Mouse (Mus musculus) liver, embryonic 16.5 days (tissue): Measurements from ENCODE around the gene Efna4. TPM values are rescaled to one million over a fixed set of nuclear protein-coding genes. Genes with fewer than 3 reads are reported as not detected.
A peak's percentile ranks its signal among the peaks of the same experiment; 100 is the strongest.

Experiments used
- ATAC-seq: fragments of 200-750 bp; cut with Nextera tagmentation; 2 replicates; pipeline ENCODE4 v1.8.0; 2017; ENCODE audit warnings: low read depth, mild to moderate bottlenecking, moderate number of reproducible peaks, moderate library complexity
- H3K27ac ChIP-seq: fragments of 300-500 bp; sonication (generic); 2 replicates; pipeline ENCODE4 v1.5.1; 2014; ENCODE audit warnings: mild to moderate bottlenecking, low read length
- H3K27me3 ChIP-seq: fragments of 300-500 bp; sonication (generic); 2 replicates; pipeline ENCODE4 v1.6.1; 2014; ENCODE audit warnings: low read depth, low read length, mixed read lengths; ENCODE audit not compliant: control insufficient read depth, insufficient read depth
- H3K36me3 ChIP-seq: fragments of 300-500 bp; sonication (generic); 2 replicates; pipeline ENCODE4 v1.6.1; 2014; ENCODE audit warnings: mild to moderate bottlenecking; ENCODE audit not compliant: control insufficient read depth, insufficient read depth
- H3K4me1 ChIP-seq: fragments of 300-500 bp; sonication (generic); 2 replicates; pipeline ENCODE4 v1.6.1; 2014; ENCODE audit warnings: low read depth, low read length, mixed read lengths; ENCODE audit not compliant: control insufficient read depth
- H3K4me2 ChIP-seq: fragments of 300-500 bp; sonication (generic); 2 replicates; pipeline ENCODE4 v1.6.1; 2014; ENCODE audit warnings: low read depth, low read length, mixed read lengths
- H3K4me3 ChIP-seq: fragments of 300-500 bp; sonication (generic); 2 replicates; pipeline ENCODE4 v1.5.1; 2014; ENCODE audit warnings: low read depth, mild to moderate bottlenecking, low read length
- H3K9ac ChIP-seq: fragments of 300-500 bp; sonication (generic); 2 replicates; pipeline ENCODE4 v1.6.1; 2014; ENCODE audit warnings: low read depth, low read length
- H3K9me3 ChIP-seq: fragments of 300-500 bp; sonication (generic); replicated peaks from 2 replicates; pipeline ENCODE4 v1.6.1; 2016; ENCODE audit warnings: low read length; ENCODE audit not compliant: control insufficient read depth
- WGBS: fragments of 180-500 bp; shearing (Covaris S2); extraction: QIAGEN DNeasy Blood & Tissue Kit; methylation state at CpG from one replicate; pipeline ENCODE4 v1.1.7; 2014; ENCODE audit not compliant: insufficient replicate concordance; 5-methylcytosine and 5-hydroxymethylcytosine counted together
- polyA plus RNA-seq: library from polyadenylated mRNA; unstranded; fragments of >200 nt; fragmentation: Nextera tagmentation; extraction: Ambion mirVana; gene quantifications from 2 replicates; pipeline ENCODE4 v1.2.1, GENCODE M21; 2015

Gene Efna4
- polyA plus RNA-seq, 1 experiment from 2014 or later: 0.51 TPM

DNA sequence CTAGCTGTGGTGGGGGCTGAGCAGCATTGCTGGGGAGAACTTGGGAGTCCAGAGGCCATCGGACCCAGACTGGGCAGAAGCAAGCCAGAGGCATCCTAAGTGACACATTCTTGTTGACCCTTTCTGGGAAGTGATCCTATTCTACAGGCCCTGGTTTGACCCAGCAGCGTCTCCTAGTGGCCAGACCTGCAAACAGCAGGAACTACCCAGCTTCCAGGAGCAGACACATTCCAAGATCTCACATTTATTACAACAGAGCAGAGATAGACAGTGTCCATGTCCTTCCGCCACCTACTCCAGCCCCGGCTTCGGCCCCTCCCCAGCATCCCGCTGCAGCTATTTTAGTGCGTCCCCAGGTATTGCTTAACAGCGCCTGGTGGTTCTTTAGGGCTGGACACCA, 1.6 kb upstream of the Efna4 start:
- peaks cover 8% of the 10 kb centered on the region; the same call in 1 of the 2 replicates for H3K4me1 ChIP-seq
- H3K27ac ChIP-seq: no peak overlapping the region
- H3K9me3 ChIP-seq: no peaks in the 10 kb centered on the region
- 25% methylated on average over 8 of the region's 8 CpGs for WGBS
- H3K36me3 ChIP-seq: no peaks in the 10 kb centered on the region
- no peak for ATAC-seq
- H3K9ac ChIP-seq: no peak overlapping the region
- peaks cover 12% of the 10 kb centered on the region for H3K27me3 ChIP-seq
- no peak overlapping the region for H3K4me2 ChIP-seq
- no peak overlapping the region for H3K4me3 ChIP-seq

DNA sequence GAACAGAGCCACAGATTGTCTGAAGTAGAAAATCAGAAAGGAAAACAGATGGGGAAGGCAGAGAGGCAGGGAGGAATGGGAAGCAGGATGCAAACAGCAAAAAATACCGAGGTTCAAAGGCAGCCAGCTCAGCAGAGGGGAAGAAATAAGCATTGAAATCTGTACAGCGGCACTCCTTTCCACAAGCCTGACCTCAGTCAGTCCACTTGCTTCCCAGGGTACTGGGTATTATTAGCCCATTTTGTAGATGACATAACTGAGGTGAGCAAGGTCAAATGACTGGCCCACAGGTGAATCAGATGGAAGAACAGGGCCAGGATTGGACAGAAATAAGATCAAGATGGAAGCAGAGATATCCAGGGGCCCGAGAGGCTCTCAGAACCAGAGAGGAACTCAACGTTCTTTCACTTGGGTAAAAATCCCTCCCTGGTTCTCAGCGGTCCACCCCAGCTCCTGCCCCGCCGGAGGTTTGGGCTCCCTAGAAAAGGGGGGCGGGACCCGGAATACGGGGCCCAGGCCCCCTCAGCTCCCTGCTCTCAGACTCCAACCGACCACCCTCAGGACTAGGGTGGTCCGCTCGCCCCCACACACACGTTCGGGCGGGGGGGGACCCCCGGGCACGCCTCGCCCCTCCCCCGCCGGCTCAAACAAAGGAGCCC, 637 bp downstream of the Efna4 start:
- peaks cover 12% of the 10 kb centered on the region for H3K27me3 ChIP-seq
- peak overlapping the region; percentile 60 for H3K4me3 ChIP-seq
- ATAC-seq: 0 out of 2 replicates have a peak, but pooled peaks have one; percentile 2
- H3K36me3 ChIP-seq: no peaks in the 10 kb centered on the region
- H3K4me2 ChIP-seq: peak overlapping the region; percentile 79
- WGBS: 3% methylated on average over 20 of the region's 21 CpGs
- H3K27ac ChIP-seq: no peak overlapping the region
- H3K9me3 ChIP-seq: no peaks in the 10 kb centered on the region
- peak overlapping the region; percentile 60 for H3K9ac ChIP-seq
- peaks cover 8% of the 10 kb centered on the region; the same call in 1 of the 2 replicates for H3K4me1 ChIP-seq

DNA sequence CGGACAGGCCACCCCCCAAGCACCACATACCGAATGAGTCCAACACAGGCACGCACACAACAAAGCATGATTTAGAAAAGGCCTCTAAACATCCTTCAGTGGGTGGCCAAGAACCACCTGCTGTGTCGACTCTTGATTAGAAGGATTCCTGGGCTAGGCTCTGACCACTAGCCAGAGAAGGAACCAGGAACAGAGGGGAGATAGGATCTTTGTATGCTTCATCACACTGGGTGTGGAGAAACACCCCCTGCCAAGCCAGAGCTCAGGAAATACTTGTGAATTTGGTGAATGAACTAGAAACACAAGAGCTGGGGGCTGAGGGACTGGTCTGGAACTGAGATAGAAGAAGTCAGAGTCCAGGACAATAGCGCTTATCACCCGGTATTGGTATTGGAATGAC, 1.3 kb downstream of the Efna4 start:
- H3K9me3 ChIP-seq: no peaks in the 10 kb centered on the region
- 25% methylated on average over 6 of the region's 6 CpGs for WGBS
- H3K27me3 ChIP-seq: peaks cover 17% of the 10 kb centered on the region
- H3K4me2 ChIP-seq: no peak overlapping the region
- H3K36me3 ChIP-seq: no peaks in the 10 kb centered on the region
- H3K9ac ChIP-seq: no peak overlapping the region
- no peak for ATAC-seq
- no peak overlapping the region for H3K4me3 ChIP-seq
- no peak overlapping the region for H3K27ac ChIP-seq
- peaks cover 8% of the 10 kb centered on the region; the same call in 1 of the 2 replicates for H3K4me1 ChIP-seq

DNA sequence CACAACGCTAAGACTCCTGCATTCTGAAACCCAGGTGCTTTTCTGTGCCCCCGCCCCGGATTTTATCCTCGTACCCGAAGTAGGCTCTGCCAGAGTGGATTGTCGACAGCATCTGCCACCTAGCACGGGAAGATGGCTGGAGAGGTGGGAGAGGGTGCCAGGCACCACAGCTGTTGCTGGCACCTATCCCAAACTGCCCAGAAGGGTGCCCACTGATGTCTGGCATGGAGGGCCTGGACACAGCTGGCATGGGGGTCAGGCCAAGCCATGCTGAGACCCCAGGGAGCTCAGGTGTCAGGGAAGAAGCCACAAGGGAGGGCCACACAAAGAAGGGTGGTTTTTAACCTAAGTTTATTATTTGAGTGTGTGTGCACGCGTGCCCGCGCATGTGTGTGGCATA, 4.8 kb downstream of the Efna4 start:
- no peak overlapping the region for H3K4me2 ChIP-seq
- peaks cover 5% of the 10 kb centered on the region; the same call in 1 of the 2 replicates for H3K4me1 ChIP-seq
- H3K27ac ChIP-seq: no peak overlapping the region
- H3K36me3 ChIP-seq: no peaks in the 10 kb centered on the region
- H3K4me3 ChIP-seq: no peak overlapping the region
- H3K27me3 ChIP-seq: peaks cover 35% of the 10 kb centered on the region
- 78% methylated on average over 11 of the region's 11 CpGs for WGBS
- no peaks in the 10 kb centered on the region for H3K9me3 ChIP-seq
- no peak overlapping the region for H3K9ac ChIP-seq
- no peak for ATAC-seq

DNA sequence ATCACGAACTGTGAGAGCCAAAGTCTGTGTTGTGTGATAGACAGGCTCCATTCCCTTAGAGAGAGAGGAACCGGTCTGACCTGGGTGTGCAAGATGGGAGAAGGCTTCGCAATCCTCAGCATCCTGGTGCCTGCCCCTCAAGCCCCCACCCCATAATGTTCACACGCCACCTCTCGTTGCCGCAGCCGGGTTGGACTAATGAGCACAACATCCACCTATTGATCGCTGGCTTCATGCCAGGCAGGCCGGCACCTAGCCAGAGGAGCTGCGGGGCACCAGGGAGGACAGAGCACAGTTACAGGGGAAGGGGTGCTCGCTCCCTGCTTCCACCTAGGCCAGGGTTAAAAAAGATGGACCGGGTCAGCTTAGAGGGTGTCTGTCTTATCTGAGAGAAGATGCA, 5.4 kb downstream of the Efna4 start:
- ATAC-seq: no peak
- peaks cover 3% of the 10 kb centered on the region; the same call in 1 of the 2 replicates for H3K4me1 ChIP-seq
- H3K27ac ChIP-seq: no peak overlapping the region
- H3K27me3 ChIP-seq: peaks cover 36% of the 10 kb centered on the region
- WGBS: 53% methylated on average over 12 of the region's 12 CpGs
- no peaks in the 10 kb centered on the region for H3K9me3 ChIP-seq
- no peak overlapping the region for H3K9ac ChIP-seq
- H3K4me3 ChIP-seq: no peak overlapping the region
- H3K4me2 ChIP-seq: no peak overlapping the region
- H3K36me3 ChIP-seq: no peaks in the 10 kb centered on the region

DNA sequence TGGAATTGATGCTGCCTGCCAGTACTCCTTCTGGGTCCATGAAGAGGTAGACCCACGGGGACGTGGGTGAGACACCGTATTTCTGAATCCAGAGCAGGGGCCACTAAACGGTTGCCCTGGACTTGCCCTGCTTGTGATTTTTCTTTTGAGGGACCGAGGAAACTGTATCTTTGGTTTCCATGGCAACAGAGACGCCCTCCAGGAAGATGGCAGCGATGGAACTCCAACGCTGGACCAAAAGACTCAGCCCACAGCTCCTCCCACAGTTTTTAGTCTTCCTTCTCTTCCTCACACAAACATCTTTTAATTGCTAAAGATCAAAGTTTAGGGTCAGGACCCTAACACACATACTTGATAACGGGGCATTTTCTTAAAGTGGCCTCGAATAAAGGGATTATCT, 5.8 kb downstream of the Efna4 start:
- no peaks in the 10 kb centered on the region; the same call in 1 of the 2 replicates for H3K4me1 ChIP-seq
- H3K36me3 ChIP-seq: no peaks in the 10 kb centered on the region
- no peak overlapping the region for H3K27ac ChIP-seq
- H3K9me3 ChIP-seq: no peaks in the 10 kb centered on the region
- H3K4me3 ChIP-seq: no peak overlapping the region
- ATAC-seq: no peak
- H3K9ac ChIP-seq: no peak overlapping the region
- WGBS: 55% methylated on average over 10 of the region's 10 CpGs
- H3K4me2 ChIP-seq: no peak overlapping the region
- H3K27me3 ChIP-seq: peaks cover 37% of the 10 kb centered on the region

DNA sequence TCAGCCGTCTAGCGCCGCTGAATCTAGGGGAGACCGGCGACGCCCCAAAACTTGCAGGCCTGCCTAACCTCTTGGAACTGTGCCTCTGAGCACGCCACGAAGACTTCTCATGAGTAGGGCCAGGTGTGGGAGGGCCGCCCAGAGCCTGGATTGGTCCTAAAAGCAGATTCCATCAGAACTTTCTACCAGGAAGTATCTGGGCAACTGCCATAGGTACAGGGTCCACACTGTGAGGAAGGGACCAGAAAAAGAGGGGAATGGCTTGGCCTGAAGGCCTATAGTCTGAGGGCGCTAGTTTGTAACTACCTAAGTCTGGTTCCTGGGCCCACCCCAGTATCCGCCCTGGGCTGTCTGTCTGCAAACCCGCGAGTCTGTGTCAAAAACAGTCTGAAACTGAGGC, 6.3 kb downstream of the Efna4 start:
- Histone ChIP-seq H3K4me3 (no peak overlapping the region), H3K9me3 (no peaks in the 10 kb centered on the region), H3K27ac (no peak overlapping the region), H3K4me2 (no peak overlapping the region), H3K27me3 (peaks cover 39% of the 10 kb centered on the region), H3K9ac (no peak overlapping the region), H3K36me3 (no peaks in the 10 kb centered on the region), H3K4me1 (no peaks in the 10 kb centered on the region; the same call in 1 of the 2 replicates)
- no peak for ATAC-seq
- whole genome bisulfite sequencing: 51% methylated on average over 13 of the region's 13 CpGs

DNA sequence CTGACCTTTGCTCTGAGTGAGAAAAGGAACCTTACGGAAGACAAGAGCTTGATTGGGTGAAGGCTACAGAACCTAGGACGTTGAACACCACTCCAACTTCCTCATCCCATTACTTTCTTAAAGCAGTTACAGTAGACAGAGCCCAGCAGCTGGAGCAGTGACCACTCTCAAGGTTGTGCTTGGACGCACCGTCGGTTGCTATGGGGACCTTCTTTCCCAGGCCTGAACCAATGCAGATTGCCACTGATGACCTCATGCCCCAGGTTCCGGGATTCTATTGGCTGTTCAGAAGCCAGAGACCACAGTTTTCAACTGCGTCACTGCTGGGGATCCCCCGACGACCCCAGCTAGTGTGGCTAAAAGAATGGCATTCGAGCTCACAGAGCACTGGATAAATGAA, 6.9 kb downstream of the Efna4 start:
- Histone ChIP-seq H3K9me3 (no peaks in the 10 kb centered on the region), H3K27me3 (peaks cover 36% of the 10 kb centered on the region), H3K4me1 (no peaks in the 10 kb centered on the region; the same call in 1 of the 2 replicates), H3K36me3 (no peaks in the 10 kb centered on the region), H3K27ac (no peak overlapping the region), H3K4me2 (no peak overlapping the region), H3K4me3 (no peak overlapping the region), H3K9ac (no peak overlapping the region)
- no peak for ATAC-seq
- 25% methylated on average over 10 of the region's 10 CpGs for WGBS

DNA sequence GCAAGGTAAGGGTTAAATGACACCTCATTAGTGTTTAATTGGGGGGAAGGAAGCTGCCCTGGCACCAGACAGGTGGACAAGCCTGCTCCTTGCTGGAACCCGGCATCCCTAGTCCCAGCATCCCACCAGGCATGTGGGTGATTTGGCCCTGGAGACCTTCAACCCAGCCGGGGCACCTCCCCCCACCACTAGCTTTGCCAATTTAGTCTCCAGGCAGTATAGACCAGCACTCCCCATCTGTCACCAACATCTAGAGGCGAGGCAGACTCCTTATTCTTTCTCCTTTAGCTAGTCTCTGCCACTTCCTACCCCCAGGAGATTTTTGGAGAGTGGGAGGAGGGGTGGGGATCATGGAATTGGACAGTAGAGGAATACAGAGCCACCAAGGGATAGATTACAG, 7.5 kb downstream of the Efna4 start:
- H3K27ac ChIP-seq: no peak overlapping the region
- 40% methylated on average over 3 of the region's 3 CpGs for WGBS
- no peak for ATAC-seq
- H3K4me3 ChIP-seq: no peak overlapping the region
- H3K4me2 ChIP-seq: no peak overlapping the region
- no peaks in the 10 kb centered on the region; the same call in 1 of the 2 replicates for H3K4me1 ChIP-seq
- no peak overlapping the region for H3K9ac ChIP-seq
- H3K36me3 ChIP-seq: no peaks in the 10 kb centered on the region
- no peaks in the 10 kb centered on the region for H3K9me3 ChIP-seq
- H3K27me3 ChIP-seq: peaks cover 36% of the 10 kb centered on the region
